Mouse (Mus musculus) intestine, embryonic 16.5 days (tissue): ENCODE measurements around the gene Gnai2. TPM values are rescaled to one million over a fixed set of nuclear protein-coding genes. Genes with fewer than 3 reads are reported as not detected.
A peak's percentile ranks its signal among the peaks of the same experiment; 100 is the strongest.

Source experiments
- ATAC-seq: fragments of 200-750 bp; cut with Nextera tagmentation; 2 replicates; pipeline ENCODE4 v1.8.0; 2017; ENCODE audit warnings: moderate TSS enrichment, moderate library complexity
- H3K27ac ChIP-seq: fragments of 300-500 bp; sonication (generic); 2 replicates; pipeline ENCODE4 v1.5.1; 2014; ENCODE audit warnings: mild to moderate bottlenecking, low read length
- H3K27me3 ChIP-seq: fragments of 300-500 bp; sonication (generic); replicated peaks from 2 replicates; pipeline ENCODE4 v1.6.1; 2014; ENCODE audit warnings: low read length, control low read depth, mixed read lengths; ENCODE audit not compliant: control insufficient read depth, insufficient read depth
- H3K36me3 ChIP-seq: fragments of 300-500 bp; sonication (generic); 2 replicates; pipeline ENCODE4 v1.6.1; 2014; ENCODE audit warnings: low read length, control low read depth; ENCODE audit not compliant: control insufficient read depth, insufficient read depth
- H3K4me1 ChIP-seq: fragments of 300-500 bp; sonication (generic); 2 replicates; pipeline ENCODE4 v1.6.1; 2014; ENCODE audit warnings: low read length, control low read depth, mixed read lengths; ENCODE audit not compliant: control insufficient read depth, insufficient read depth
- H3K4me2 ChIP-seq: fragments of 300-500 bp; sonication (generic); 2 replicates; pipeline ENCODE4 v1.6.1; 2014; ENCODE audit warnings: low read depth, low read length, control low read depth
- H3K4me3 ChIP-seq: fragments of 300-500 bp; sonication (generic); 2 replicates; pipeline ENCODE4 v1.5.1; 2014; ENCODE audit warnings: mild to moderate bottlenecking, low read length
- H3K9ac ChIP-seq: fragments of 300-500 bp; sonication (generic); 2 replicates; pipeline ENCODE4 v1.6.1; 2014; ENCODE audit warnings: low read depth, low read length
- H3K9me3 ChIP-seq: fragments of 300-500 bp; sonication (generic); 2 replicates; pipeline ENCODE4 v1.6.1; 2016; ENCODE audit warnings: low read length, control low read depth; ENCODE audit not compliant: control insufficient read depth
- WGBS: fragments of 180-500 bp; shearing (Covaris S2); extraction: QIAGEN DNeasy Blood & Tissue Kit; methylation state at CpG from one replicate; pipeline ENCODE4 v1.1.7; 2014; 5-methylcytosine and 5-hydroxymethylcytosine counted together
- polyA plus RNA-seq: library from polyadenylated mRNA; unstranded; fragments of >200 nt; fragmentation: Nextera tagmentation; extraction: Ambion mirVana; gene quantifications from 2 replicates; pipeline ENCODE4 v1.2.1, GENCODE M21; 2015

Gnai2 gene
- polyA plus RNA-seq, 1 experiment from 2014 or later: 301 TPM

DNA sequence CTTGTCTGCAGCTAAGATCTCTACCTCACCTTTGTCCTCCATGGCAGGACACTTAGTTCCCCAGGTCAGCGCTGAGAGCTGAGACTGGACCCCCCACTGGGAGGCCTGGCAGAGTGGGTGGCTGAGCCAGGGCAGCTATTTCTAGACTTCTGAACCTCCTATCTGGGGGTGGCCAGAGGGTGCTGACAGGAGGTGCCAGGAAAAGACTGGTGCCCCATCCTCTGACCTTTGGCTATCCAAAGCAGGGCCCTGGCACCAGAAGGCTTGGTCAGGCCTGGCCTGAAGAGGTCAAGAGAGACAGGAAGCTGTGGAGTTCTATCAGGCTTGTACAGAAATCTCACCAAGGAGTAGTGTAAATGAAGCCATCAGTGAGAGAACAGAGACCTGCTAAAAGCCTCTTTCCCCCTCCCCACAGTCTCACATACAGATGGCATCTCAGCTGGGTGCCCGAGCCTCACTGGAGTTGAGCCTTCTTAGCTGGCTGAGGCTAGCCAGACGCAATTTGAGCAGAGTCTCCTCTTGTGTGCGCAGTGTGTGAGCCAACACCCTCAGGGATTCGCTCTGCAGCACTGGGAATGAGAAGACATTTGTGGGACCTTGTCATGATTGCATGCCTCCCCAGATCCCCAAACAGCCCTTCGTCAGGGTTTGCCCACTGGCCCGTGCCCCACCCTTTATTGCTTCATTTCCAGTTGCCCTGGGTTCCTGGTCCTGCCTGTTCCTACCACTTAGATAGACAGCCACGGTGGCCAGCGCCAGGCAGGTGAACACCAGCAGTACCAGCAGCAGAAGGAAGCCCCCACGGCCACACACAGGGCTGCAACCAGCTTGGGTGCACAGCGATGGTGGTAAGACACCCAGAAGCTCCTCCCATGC, 41.8 kb downstream of the Gnai2 start:
- no peak overlapping the region for H3K27ac ChIP-seq
- 80% methylated on average over 11 of the region's 11 CpGs for WGBS
- H3K9ac ChIP-seq: no peak overlapping the region
- H3K27me3 ChIP-seq: no peaks in the 10 kb centered on the region
- no peak overlapping the region for H3K4me2 ChIP-seq
- H3K36me3 ChIP-seq: peaks cover 23% of the 10 kb centered on the region
- H3K4me3 ChIP-seq: no peak overlapping the region
- no peak for ATAC-seq
- peaks cover 25% of the 10 kb centered on the region for H3K4me1 ChIP-seq
- H3K9me3 ChIP-seq: no peaks in the 10 kb centered on the region

DNA sequence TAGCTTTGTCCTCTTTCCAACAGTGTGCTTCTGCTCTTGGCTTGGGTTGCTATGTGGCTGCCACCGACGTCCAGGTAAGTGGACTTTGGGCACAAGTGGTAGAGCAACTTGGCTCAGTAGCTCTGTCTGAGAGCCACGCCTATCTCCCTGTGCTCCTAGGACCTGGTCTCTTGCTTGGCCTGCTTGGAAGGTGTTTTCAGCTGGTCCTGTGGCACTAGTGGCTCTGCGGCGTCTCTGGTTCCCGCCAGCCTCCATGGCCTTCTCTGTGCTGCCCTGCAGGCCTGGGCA, 44.5 kb downstream of the Gnai2 start:
- H3K27ac ChIP-seq: peak overlapping the region; percentile 85
- H3K4me3 ChIP-seq: peak overlapping the region; percentile 15; the same call in 1 of the 2 replicates
- no peaks in the 10 kb centered on the region for H3K9me3 ChIP-seq
- peak overlapping the region; percentile 43 for H3K4me2 ChIP-seq
- H3K9ac ChIP-seq: peak overlapping the region; percentile 55
- H3K27me3 ChIP-seq: no peaks in the 10 kb centered on the region
- H3K36me3 ChIP-seq: peaks cover 23% of the 10 kb centered on the region
- no peak for ATAC-seq
- peaks cover 31% of the 10 kb centered on the region for H3K4me1 ChIP-seq
- WGBS: 83% methylated on average over 6 of the region's 6 CpGs

DNA sequence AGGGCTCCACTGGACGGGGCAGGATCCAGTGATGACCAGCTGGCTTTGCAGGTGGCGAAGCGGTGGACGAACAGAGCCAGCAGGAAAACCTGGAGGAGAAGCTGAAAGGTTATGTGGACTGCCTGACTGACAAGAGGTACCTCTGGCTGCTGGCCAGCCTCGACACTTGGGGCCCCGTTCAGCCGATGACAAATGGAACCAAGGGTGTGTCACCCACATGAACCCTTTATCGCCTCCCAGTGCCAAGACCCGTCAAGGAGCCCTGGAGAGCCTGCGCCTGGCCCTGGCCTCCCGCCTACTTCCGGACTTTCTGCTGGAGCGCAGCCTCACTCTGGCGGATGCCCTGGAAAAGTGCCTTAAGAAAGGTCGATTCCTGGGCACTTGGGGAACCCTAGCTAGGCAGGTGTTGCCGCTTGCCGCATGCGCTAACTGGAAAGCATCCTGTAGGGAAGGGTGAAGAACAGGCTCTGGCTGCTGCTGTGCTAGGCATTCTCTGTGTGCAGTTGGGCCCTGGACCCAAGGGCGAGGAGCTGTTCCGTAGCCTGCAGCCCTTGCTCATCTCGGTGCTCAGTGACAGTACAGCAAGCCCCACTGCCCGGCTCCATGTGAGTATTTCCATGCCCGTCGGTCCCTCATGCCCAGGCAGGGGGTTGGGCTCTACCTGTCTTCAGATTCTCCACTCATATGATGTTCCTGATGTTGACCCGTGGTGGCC, 45.0 kb downstream of the Gnai2 start:
- Histone ChIP-seq H3K9ac (peak overlapping the region; percentile 83), H3K36me3 (peaks cover 23% of the 10 kb centered on the region), H3K4me3 (peak overlapping the region; percentile 15; the same call in 1 of the 2 replicates), H3K27me3 (no peaks in the 10 kb centered on the region), H3K9me3 (no peaks in the 10 kb centered on the region), H3K4me2 (peak overlapping the region; percentile 74), H3K4me1 (peaks cover 31% of the 10 kb centered on the region), H3K27ac (peak overlapping the region; percentile 85)
- ATAC-seq: peak; percentile 41
- 75% methylated on average over 25 of the region's 25 CpGs for WGBS

DNA sequence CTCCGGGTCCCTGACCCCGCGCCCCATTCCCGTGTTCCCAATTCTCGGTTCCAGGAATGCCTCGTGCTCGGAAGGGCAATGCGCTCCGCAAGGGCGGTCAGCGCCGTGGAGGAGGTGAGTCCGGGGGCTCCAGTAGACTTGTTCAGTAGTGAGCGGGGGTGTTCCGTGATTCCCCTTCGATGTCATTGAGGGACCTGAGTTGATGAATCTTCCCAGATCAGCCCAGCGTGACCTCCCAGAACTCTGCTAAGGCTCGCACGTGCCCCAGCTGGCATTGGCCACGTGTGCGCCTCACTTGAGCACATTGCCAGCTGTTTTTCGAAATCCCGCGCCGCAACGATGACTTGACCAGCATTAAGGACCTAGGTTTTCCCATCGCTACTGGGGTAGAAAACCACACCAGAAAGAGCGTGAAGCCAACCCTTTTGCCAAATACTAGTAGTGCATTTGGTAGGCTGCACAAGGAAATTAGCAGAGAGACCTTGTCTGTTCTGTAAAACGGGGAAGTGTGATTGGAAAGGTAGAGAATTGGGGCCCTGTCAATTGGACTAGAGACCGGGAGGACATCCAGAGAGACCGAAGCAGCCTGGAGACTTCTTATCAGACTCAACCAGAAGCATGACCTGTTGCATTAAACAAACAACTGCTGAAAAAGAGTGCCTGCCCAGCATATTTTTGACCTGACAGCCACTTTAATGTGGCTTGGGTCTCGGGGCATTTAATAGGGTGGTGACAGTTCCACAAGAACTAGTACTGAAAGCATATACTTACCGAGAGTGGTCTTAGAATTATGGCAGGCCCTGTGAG, 47.1 kb downstream of the Gnai2 start:
- Histone ChIP-seq H3K9me3 (no peaks in the 10 kb centered on the region), H3K27me3 (no peaks in the 10 kb centered on the region)
- no peak for ATAC-seq

DNA sequence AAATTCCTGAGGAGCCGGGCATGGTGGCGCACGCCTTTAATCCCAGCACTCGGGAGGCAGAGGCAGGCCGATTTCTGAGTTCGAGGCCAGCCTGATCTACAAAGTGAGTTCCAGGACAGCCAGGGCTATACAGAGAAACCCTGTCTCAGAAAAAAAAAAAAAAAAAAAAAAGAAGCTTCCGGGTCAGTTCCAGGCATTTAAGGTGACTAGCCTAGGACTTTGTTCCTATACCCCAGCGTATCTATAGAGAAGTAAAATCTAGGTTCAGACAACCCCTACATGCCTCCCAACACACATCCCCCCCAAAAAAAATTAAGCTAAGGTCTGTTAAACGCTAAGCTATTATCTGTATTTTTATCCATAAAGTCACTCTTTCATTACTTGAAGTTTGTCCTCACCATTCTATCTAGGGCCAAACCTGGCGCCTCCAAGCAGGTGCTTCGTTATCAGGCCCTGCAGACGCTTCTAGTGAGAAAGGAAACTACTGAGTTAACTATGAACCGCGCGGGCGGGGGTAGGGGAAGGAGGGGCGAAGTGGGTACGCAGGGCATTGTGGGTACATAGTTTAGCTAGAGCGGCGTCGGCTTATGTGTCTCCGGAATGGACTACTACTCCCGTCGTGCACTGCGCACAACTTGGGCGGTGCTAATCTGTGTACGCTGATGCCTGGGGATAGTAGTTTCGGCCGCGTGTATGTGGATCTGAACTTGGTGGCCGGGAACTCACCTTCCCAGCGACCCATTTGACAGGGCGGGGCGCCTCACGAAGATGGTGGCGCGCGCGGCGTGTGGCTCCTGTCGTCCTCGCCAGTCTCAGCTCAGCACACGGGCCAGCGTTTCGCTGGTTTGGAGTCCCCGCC, 48.0 kb downstream of the Gnai2 start, which contains the start of gene Ifrd2:
Gene Ifrd2, plus strand, starts transcription at position 669 of the 859 bp plus-strand sequence.
- peak within 1 kb of the TSS; percentile 74 for H3K4me2 ChIP-seq
- WGBS: 12% methylated on average over 46 of the region's 46 CpGs
- H3K9ac ChIP-seq: peak within 1 kb of the TSS; percentile 83
- peak within 1 kb of the TSS; percentile 82 for H3K27ac ChIP-seq
- H3K36me3 ChIP-seq: peaks cover 13% of the 10 kb centered on the region
- no peaks in the 10 kb centered on the region for H3K9me3 ChIP-seq
- peaks cover 31% of the 10 kb centered on the region for H3K4me1 ChIP-seq
- H3K4me3 ChIP-seq: peak within 1 kb of the TSS; percentile 82
- H3K27me3 ChIP-seq: no peaks in the 10 kb centered on the region
- ATAC-seq: peak; percentile 96

More for the DNA sequence above, 47.1 kb downstream of the Gnai2 start:
- Histone ChIP-seq H3K9ac (peak overlapping the region; percentile 83), H3K27ac (peak overlapping the region; percentile 82), H3K36me3 (peaks cover 15% of the 10 kb centered on the region), H3K4me3 (peak overlapping the region; percentile 82), H3K4me2 (peak overlapping the region; percentile 74), H3K4me1 (peaks cover 31% of the 10 kb centered on the region)
- WGBS: 2% methylated on average over 33 of the region's 33 CpGs

DNA sequence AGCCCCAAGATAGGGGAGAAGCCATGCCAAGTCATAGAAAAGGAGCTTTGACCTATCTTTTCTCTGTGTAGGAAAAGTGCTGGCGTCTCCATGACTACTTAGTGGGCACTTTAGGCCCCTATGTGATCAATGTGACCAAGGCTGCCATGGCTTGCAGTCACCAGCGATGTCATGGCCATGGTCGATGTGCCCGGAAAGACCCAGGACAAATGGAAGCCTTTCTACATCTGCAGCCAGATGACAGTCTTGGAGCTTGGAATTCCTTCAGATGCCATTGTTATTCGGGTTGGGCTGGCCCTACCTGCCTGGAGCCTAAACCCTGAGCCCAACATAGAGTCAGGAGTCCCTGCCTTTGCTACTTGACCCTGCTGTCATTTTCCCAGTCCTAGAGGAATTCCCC, 48.7 kb downstream of the Gnai2 start:
- H3K9ac ChIP-seq: no peak overlapping the region
- peaks cover 7% of the 10 kb centered on the region; the same call in 1 of the 2 replicates for H3K36me3 ChIP-seq
- peaks cover 37% of the 10 kb centered on the region for H3K4me1 ChIP-seq
- H3K27me3 ChIP-seq: no peaks in the 10 kb centered on the region
- no peak for ATAC-seq
- H3K4me3 ChIP-seq: no peak overlapping the region
- H3K9me3 ChIP-seq: no peaks in the 10 kb centered on the region
- H3K27ac ChIP-seq: peak overlapping the region; percentile 79
- WGBS: 89% methylated on average over 5 of the region's 5 CpGs
- no peak overlapping the region for H3K4me2 ChIP-seq

DNA sequence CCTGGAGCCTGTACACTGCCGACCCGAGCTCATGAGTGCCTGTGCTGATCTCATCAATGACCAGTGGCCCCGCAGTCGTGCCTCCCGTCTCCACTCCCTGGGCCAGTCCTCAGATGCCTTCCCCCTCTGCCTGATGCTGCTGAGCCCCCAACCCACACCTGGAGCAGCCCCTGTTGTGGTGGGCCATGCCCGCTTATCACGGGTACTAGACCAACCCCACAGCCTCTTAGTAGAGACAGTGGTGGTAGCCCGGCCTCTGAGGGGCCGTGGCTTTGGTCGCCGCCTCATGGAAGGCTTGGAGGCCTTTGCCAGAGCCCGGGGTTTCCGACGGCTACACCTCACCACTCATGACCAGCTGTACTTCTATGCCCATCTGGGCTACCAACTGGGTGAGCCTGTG, 52.0 kb downstream of the Gnai2 start:
- no peaks in the 10 kb centered on the region for H3K27me3 ChIP-seq

DNA sequence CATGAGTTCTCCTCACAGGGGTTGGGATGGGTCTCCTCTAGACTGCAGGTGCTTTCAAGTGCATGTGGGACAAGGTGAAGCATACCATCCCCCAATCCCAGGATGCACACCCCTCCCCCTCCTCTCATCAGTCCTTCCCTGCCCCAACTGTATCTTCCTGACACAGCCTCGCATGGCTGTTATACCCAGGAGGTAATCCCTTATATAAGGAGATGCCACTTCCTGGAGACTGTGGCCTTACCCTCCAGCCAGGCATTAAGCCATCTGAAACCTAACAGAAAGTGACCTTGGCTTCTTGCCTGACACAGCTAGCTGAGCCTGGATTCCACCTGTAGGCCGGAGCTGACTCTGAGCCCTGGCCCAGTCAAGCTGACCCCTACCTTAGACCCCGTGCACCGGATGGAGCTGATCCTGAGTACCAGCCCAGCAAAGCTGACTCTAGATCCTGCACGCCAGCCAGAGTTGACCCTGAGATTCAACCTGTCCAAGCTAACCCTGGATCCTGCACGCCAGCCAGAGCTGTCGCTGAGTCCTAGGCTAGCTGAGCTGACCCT, 52.6 kb downstream of the Gnai2 start:
- Histone ChIP-seq H3K36me3 (no peaks in the 10 kb centered on the region; the same call in 1 of the 2 replicates), H3K27ac (no peak overlapping the region), H3K4me3 (no peak overlapping the region), H3K4me2 (no peak overlapping the region), H3K9ac (0 out of 2 replicates have a peak overlapping the region, but pooled peaks have one; percentile 86), H3K27me3 (no peaks in the 10 kb centered on the region), H3K4me1 (peaks cover 21% of the 10 kb centered on the region), H3K9me3 (no peaks in the 10 kb centered on the region)
- ATAC-seq: no peak
- 91% methylated on average over 7 of the region's 7 CpGs for WGBS

More for the DNA sequence above, 52.0 kb downstream of the Gnai2 start:
- ATAC-seq: no peak
- Histone ChIP-seq H3K36me3 (no peaks in the 10 kb centered on the region; the same call in 1 of the 2 replicates), H3K27ac (no peak overlapping the region), H3K4me2 (no peak overlapping the region), H3K4me1 (peaks cover 24% of the 10 kb centered on the region), H3K9ac (no peak overlapping the region), H3K4me3 (no peak overlapping the region), H3K9me3 (no peaks in the 10 kb centered on the region)
- WGBS: 91% methylated on average over 14 of the region's 14 CpGs
